Mouse (Mus musculus) left cerebral cortex, postnatal 14 days (tissue): ENCODE measurements at regions not wholly inside any gene's neighbourhood (a gene's known extent, or its start where the extent isn't known, plus 50 kb on each side); places are given as distances from the start of the nearest gene placed in this dataset.
"Not testable (repeated sequence)": the region's sequence is repeated elsewhere in the genome, so short reads cannot be mapped to it uniquely, and the experiment has no call there.

Source experiments
- DNase-seq, 2 experiments: peaks; one replicate each; pipeline ENCODE4 v3.0.0; 2021 to 2022; ENCODE audit warnings: low spot score in 2 of 2, mixed read lengths in 1 of 2
- intact Hi-C: fragments of 180-260 bp; cut with DNase I; formaldehyde crosslinking; loops from one replicate; pipeline ENCODE4 v1.15.1; 2025

DNA sequence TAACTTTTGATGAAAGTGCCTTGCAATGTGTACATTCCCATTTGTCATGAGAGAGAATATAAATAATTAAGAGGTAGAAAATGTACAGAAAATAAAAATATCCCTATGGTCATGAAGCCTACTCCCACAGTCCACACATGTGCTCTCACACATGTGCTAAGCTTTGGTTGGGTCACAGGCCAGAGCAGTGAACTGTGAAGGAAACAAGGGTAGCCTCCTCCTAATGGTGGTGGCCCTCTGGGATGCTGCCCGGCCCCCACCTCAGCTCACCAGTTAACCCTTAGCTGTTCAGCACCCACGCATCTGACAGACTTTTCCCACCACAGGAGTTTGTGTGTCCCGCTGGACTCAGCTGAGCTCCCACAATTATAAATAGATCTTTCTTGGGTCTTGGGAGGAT is 157.6 kb upstream of the Ttc29 start:
- intact Hi-C loops: no loop called here

GRCm38 (mm10) chr8:78057357-78057756 is 155.7 kb upstream of the Ttc29 start:
- intact Hi-C loops: no loop called here
- no peak for DNase-seq

More for the DNA sequence above, 157.6 kb upstream of the Ttc29 start:
- DNase-seq: no peak

GRCm38 (mm10) chr8:78061827-78062719 is 151.0 kb upstream of the Ttc29 start:
- DNase-seq: peak; percentile 34 to 43
- intact Hi-C loops: loop anchor here (2.0 to 10.0 kb wide), 5 partner anchors 63 to 683 kb away; partner anchors contain the start of gene Pou4f2

GRCm38 (mm10) chr8:78063529-78063928 is 149.6 kb upstream of the Ttc29 start:
- peak; percentile 45 to 50 for DNase-seq
- intact Hi-C loops: loop anchor here (2.0 to 10.0 kb wide), 5 partner anchors 61 to 681 kb away; partner anchors contain the start of gene Pou4f2

DNA sequence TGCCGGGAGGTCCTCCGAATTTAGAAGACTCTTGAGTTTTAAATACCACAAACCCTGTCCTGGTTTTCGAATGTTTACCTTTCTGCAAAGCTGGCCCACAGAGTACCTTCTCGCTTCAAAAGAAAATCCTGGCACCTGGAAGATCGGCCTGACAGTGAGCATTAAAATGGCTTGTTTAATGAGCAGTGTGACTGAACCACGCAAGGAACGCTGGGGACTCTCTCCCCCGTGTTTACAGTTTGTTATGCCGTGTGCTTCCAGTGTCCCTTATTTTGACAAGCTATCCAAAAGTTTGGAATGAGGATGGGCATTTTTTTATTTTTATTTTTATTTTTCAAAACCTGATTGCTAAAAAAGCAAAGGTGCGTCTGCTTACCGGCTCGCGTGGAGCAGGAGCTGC is 148.9 kb upstream of the Ttc29 start:
- DNase-seq: no peak
- intact Hi-C loops: loop anchor here (5.0 to 10.0 kb wide), 4 partner anchors 61 to 681 kb away; partner anchors contain the start of gene Pou4f2

DNA sequence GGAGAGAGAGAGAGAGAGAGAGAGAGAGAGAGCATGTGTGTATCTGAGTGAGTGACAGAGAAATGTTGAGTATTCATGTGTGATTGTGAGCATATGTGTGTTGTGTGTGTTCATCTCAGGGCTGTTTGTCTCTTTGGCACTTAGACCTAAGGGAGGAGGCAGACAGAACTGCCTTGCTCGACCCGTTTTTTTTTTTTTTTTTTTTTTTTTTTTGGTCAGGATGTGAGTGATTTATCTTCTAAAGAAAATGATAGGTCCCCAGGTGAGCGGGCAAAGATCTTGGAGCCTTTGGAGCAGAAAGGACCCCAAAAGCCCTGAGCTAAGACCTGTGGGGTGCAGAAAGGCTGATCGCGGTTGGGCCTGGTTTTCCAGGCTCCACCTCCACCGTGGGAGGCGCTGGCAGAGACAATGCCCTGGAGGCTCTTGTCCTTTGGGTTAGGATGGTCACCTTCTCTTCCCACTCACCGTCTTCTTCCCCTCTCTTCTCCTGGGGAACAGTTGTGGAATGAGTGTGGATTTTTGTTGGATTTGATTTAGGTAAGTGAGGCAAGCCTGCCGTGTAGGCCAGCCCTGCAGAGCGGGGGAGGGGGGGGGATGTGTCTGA is 147.1 kb upstream of the Ttc29 start:
- intact Hi-C loops: loop anchor here (5.0 to 10.0 kb wide), 4 partner anchors 59 to 1226 kb away; partner anchors contain the start of genes Mmaa and Pou4f2
- no peak for DNase-seq

GRCm38 (mm10) chr8:78068087-78068910 is 144.8 kb upstream of the Ttc29 start:
- intact Hi-C loops: loop anchor here (5.0 to 10.0 kb wide), 4 partner anchors 57 to 1224 kb away; partner anchors contain the start of genes Mmaa and Pou4f2
- no peak for DNase-seq

- no peak for DNase-seq
- intact Hi-C loops: no loop called here
Measured at GRCm38 (mm10) chr8:78073821-78074220, 139.3 kb upstream of the Ttc29 start.

GRCm38 (mm10) chr8:78077122-78077521 is 136.0 kb upstream of the Ttc29 start:
- intact Hi-C loops: no loop called here
- DNase-seq: no peak

DNA sequence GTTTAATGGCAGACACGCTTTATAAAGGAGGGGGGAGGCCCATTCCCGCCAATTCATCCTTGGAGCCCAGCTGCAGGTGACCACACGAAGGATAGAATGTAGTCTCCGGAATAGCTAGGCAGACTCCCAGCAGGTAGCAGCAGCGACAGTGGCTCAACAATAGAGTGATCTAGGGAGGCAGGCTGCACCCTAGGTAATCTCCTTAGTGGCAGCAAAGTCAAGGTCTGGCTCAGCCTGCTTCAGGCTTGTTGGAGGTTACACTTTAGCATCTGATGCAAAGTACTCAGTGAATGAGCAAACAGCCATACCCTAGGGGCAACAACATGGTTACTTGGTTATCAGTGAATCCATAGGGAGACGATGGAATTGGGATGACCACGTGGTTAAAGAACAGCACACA is 131.7 kb upstream of the Ttc29 start:
- DNase-seq, intact Hi-C loops: not testable (repeated sequence)

DNA sequence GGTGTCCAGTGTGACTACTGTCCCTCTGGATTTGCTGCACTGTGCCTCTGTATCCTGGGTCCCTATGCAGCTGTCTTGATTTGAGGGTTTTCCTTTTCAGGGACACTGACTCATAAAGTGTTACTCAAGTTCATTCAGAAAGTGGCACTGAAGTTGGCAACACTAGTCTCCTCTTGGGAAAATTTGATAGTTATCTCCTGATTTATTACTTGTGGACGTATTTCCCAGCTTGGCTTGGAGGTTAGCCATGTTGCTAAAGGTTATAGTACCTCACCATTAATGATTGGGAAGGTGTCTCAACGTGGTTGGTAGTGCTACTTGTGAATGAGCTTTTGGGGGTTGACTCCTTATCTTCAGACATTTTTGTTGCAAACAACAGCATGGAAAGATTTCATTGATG is 130.1 kb upstream of the Ttc29 start:
- no peak for DNase-seq
- intact Hi-C loops: no loop called here

GRCm38 (mm10) chr8:78086361-78086760 is 126.7 kb upstream of the Ttc29 start:
- no peak for DNase-seq
- intact Hi-C loops: no loop called here

DNA sequence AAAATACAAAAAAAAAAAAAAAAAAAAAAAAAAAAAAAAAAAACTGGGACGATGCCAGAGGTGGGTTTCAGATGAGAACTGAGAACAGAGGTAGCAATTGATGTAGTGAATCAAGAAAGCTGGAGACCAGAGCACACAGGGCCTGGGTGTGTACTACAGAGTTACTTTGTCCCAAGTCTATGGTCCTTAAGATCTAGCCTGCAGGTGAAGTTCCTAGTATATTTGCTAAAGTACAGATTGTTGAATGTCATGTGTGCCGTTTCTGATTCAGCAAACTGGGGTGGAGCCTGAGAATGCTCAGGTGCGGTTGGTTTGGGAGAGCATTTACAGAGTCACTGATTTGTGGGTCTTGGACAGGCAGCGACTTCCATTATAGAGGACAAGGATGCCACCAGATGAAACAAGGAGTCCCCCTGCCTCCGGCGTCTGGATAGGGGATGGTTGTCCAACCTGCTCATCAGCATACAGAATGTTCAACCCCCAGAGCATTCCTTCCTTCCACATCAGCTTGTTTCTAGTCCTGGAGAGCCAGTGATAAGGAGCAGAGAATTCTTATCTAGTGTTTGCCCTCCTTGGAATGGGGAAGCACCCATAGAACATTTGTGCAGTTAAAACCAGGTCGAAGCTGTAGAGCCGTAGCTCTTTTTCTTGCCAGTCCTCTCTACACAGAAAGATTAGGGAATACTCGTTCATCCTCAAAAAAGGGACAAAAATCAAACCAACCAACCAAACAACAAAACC is 122.5 kb upstream of the Ttc29 start:
- DNase-seq: no peak
- intact Hi-C loops: no loop called here

DNA sequence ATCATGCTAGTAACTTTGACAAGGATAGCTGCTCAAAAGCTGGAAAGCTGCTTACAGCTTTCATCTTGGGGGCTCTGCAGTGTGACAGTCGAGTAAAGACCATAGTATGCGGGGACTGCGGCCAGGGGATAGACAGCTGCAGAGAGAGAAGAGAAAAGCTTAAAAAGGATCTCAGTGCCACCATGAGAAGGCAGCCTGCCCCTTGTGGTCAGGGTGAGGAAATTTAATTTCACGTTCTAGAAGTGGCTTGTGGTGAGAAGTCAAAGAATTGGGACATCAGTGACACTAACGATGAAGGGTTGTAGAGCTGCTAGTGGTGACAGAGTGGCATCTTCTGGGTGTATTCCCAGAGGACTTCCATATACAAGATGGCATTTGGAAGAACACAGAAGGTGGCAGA is 116.7 kb upstream of the Ttc29 start:
- no peak for DNase-seq
- intact Hi-C loops: no loop called here

DNA sequence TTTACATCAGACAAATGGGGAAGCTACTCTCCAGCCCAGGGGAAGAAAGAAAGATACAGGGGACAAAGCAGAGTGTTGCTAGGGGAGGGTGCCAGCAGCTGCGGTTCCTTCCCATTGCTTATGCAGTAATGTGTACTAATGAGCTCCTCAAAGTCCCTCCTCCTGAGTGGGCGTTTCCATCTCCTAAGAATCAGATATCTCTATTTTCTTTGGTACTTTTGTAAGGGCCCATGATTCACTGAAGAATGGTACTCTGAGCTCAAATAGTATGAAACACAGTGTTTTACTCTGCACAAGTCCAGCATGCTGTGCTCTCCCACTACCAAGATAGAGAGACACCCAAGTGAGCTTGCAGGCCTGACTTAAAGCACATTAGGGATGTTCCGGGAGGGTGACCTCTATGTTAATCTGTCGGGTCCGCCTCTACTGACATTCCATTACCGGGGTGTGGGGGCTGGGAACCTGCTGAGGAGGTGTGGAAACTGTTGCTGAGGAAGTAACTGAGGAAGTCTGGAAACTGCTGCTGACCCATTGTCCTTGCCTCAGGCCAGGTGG is 114.8 kb upstream of the Ttc29 start:
- intact Hi-C loops: no loop called here
- DNase-seq: no peak

- intact Hi-C loops: no loop called here
- DNase-seq: no peak
Measured at GRCm38 (mm10) chr8:78099091-78099490, 114.0 kb upstream of the Ttc29 start.

- intact Hi-C loops: no loop called here
- no peak for DNase-seq
Measured at GRCm38 (mm10) chr8:78107339-78107738, 105.8 kb upstream of the Ttc29 start.

- intact Hi-C loops: no loop called here
- no peak for DNase-seq
Measured at GRCm38 (mm10) chr8:78110003-78110649, 103.0 kb upstream of the Ttc29 start.
